Mouse (Mus musculus) embryonic facial prominence, embryonic 14.5 days (tissue): ENCODE results near the gene Gm13278. TPM values are rescaled to one million over a fixed set of nuclear protein-coding genes. Genes with fewer than 3 reads are reported as not detected.
A peak's percentile ranks its signal among the peaks of the same experiment; 100 is the strongest.
"Not testable (repeated sequence)": the region's sequence is repeated elsewhere in the genome, so short reads cannot be mapped to it uniquely, and the experiment has no call there.

Experiments used
- ATAC-seq: fragments of 200-750 bp; cut with Nextera tagmentation; 2 replicates; pipeline ENCODE4 v1.8.0; 2017; ENCODE audit warnings: low read depth, moderate number of reproducible peaks, moderate TSS enrichment
- DNase-seq: peaks from one replicate; pipeline ENCODE4 v3.0.0-alpha.2; 2015; ENCODE audit warnings: low spot score
- H3K27ac ChIP-seq: fragments of 300-500 bp; sonication (generic); replicated peaks from 2 replicates; pipeline ENCODE4 v1.5.1; 2014; ENCODE audit warnings: low read depth, mild to moderate bottlenecking, low read length, moderate library complexity
- H3K27me3 ChIP-seq: fragments of 300-500 bp; sonication (generic); replicated peaks from 2 replicates; pipeline ENCODE4 v1.6.1; 2014; ENCODE audit warnings: low read length; ENCODE audit not compliant: control insufficient read depth, insufficient read depth
- H3K36me3 ChIP-seq: fragments of 300-500 bp; sonication (generic); 2 replicates; pipeline ENCODE4 v1.6.1; 2014; ENCODE audit warnings: low read length, mixed read lengths; ENCODE audit not compliant: control insufficient read depth, insufficient read depth
- H3K4me1 ChIP-seq: fragments of 300-500 bp; sonication (generic); 2 replicates; pipeline ENCODE4 v1.6.1; 2014; ENCODE audit warnings: antibody characterized with exemption, low read length; ENCODE audit not compliant: control insufficient read depth, insufficient read depth
- H3K4me2 ChIP-seq: fragments of 300-500 bp; sonication (generic); 2 replicates; pipeline ENCODE4 v1.6.1; 2014; ENCODE audit warnings: low read depth, mild to moderate bottlenecking, low read length, moderate library complexity, mixed read lengths
- H3K4me3 ChIP-seq: fragments of 300-500 bp; sonication (generic); 2 replicates; pipeline ENCODE4 v1.5.1; 2014; ENCODE audit warnings: low read depth, mild to moderate bottlenecking, low read length
- H3K9ac ChIP-seq: fragments of 300-500 bp; sonication (generic); 2 replicates; pipeline ENCODE4 v1.6.1; 2014; ENCODE audit warnings: low read depth, mild to moderate bottlenecking, low read length, moderate library complexity, mixed read lengths
- H3K9me3 ChIP-seq: fragments of 300-500 bp; sonication (generic); 2 replicates; pipeline ENCODE4 v1.6.1; 2016; ENCODE audit warnings: low read length; ENCODE audit not compliant: control insufficient read depth
- WGBS: fragments of 180-500 bp; shearing (Covaris S2); extraction: QIAGEN DNeasy Blood & Tissue Kit; methylation state at CpG from one replicate; pipeline ENCODE4 v1.1.7; 2014; 5-methylcytosine and 5-hydroxymethylcytosine counted together
- polyA plus RNA-seq: library from polyadenylated mRNA; unstranded; fragments of >200 nt; fragmentation: Nextera tagmentation; extraction: Ambion mirVana; gene quantifications from 2 replicates; pipeline ENCODE4 v1.2.1, GENCODE M21; 2014

Gene Gm13278
- polyA plus RNA-seq, 1 experiment from 2014 or later: not detected

DNA sequence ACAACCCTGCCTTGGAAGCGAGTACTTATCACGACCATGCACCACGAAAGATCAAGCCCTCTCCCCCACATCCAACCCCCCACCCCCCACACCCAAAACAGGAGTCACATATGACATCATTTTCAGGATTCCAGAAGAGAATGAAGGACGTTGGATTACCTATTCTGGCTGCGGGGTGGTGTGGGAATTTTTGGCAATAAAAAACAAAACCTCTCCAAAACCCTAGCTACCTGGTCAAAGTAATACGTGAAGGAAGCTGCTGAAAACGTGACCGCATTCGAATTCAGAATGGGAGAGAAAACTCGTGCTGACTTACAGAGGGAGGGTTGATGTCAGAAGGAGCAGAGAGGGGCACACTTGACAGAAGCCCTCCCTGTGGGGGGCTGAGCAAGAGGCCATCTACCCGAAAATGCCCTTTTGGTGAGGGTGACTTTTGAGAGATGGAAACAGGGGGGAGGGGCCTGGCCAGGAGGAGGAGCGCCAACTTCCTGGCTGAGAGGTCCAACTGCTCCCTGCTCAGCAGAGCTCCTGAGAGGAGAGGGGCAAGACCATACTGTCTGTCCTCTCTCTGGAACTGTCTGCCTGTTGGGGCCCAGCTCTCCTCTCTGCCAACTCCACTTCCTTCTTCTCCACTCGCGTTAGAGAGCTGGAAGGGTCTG, 31.6 kb upstream of the Gm13278 start, which contains the start of gene Gm13283:
Gene Gm13283, plus strand, starts transcription at position 510 of the 659 bp plus-strand sequence.
- WGBS: 24% methylated on average over 8 of the region's 14 CpGs
- H3K4me1 ChIP-seq, H3K9me3 ChIP-seq, H3K27me3 ChIP-seq, H3K36me3 ChIP-seq, DNase-seq, ATAC-seq: not testable (repeated sequence)
- Histone ChIP-seq H3K4me2 (peak within 1 kb of the TSS; percentile 51), H3K4me3 (peak within 1 kb of the TSS; percentile 34), H3K9ac (peak within 1 kb of the TSS; percentile 53; the same call in 1 of the 2 replicates), H3K27ac (peak within 1 kb of the TSS; percentile 39; the same call in 1 of the 2 replicates)

DNA sequence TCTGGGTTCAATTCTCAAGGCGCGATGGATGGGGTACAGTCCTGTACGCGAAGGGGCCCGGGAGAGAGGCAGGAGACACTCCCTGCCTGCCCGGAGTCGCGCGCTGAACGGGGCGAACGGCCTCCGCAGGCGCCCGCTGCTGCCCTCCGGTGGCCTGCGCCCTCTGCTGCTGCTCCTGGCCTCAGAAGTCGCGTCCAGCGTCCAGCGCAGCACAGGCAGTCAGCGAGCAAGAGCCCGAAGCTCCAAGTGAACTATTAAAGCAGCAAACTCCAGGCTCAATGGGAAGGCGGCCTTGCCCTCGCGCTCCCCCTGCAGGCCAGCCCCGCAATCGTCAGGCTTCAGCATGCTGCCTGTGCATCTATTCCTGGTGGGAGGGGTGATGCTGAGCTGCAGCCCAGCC, 30.9 kb upstream of the Gm13278 start:
- ATAC-seq: not testable (repeated sequence)
- peak overlapping the region; percentile 39; the same call in 1 of the 2 replicates for H3K27ac ChIP-seq

DNA sequence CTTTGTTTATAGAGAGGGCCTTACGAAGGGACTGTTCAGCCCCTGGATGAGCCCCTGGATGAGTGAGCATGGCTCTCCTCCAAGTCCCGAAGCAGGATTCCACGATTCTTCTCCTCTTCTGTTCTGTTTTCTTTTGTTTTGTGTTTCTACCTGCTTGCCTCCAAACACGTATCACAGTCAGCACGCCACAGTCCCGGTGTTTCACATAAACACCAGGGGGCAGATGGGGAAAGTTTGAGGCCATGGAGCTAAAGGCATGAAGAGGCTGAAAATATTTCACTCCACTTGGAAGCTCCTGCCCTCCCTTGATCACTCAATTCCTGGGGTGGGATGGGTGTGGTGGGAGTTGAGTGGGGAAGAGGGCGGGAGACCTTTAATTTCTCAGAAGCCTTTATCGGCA, 29.6 kb upstream of the Gm13278 start:
- not testable (repeated sequence) for H3K9me3 ChIP-seq, H3K4me2 ChIP-seq, H3K4me3 ChIP-seq, DNase-seq, H3K27ac ChIP-seq, H3K4me1 ChIP-seq, ATAC-seq, H3K36me3 ChIP-seq, H3K9ac ChIP-seq, H3K27me3 ChIP-seq
- 62% methylated on average over 6 of the region's 8 CpGs for WGBS

More for the DNA sequence above, 30.9 kb upstream of the Gm13278 start:
- not testable (repeated sequence) for H3K9me3 ChIP-seq, H3K4me1 ChIP-seq, H3K36me3 ChIP-seq, H3K27me3 ChIP-seq
- Histone ChIP-seq H3K9ac (peak overlapping the region; percentile 53; the same call in 1 of the 2 replicates), H3K4me2 (peak overlapping the region; percentile 51), H3K4me3 (peak overlapping the region; percentile 34)
- 0% methylated on average over 10 of the region's 28 CpGs for WGBS
- peak; percentile 92 for DNase-seq

DNA sequence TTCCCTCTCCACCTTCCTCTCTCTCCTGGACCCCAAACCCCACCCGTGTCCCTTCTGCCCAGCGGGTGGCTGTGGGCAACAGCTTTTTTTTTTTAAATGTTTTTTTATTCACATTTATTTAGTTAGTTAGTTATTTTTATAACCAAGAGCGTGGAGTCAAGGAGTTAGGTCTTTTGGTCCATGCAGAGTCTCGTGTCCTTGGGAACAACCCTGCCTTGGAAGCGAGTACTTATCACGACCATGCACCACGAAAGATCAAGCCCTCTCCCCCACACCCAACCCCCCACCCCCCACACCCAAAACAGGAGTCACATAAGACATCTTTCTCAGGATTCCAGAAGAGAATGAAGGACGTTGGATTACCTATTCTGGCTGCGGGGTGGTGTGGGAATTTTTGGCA, 29.0 kb upstream of the Gm13278 start:
- not testable (repeated sequence) for H3K9ac ChIP-seq, DNase-seq, H3K4me1 ChIP-seq, ATAC-seq, H3K4me3 ChIP-seq, H3K36me3 ChIP-seq, H3K27ac ChIP-seq, H3K27me3 ChIP-seq, H3K9me3 ChIP-seq, H3K4me2 ChIP-seq
- 58% methylated on average over 9 of the region's 9 CpGs for WGBS

- Histone ChIP-seq H3K4me3 (peak overlapping the region; percentile 35), H3K4me2 (peak overlapping the region; percentile 49), H3K27ac (peak overlapping the region; percentile 52; the same call in 1 of the 2 replicates), H3K9ac (peak overlapping the region; percentile 53; the same call in 1 of the 2 replicates)
- H3K4me1 ChIP-seq, H3K27me3 ChIP-seq, H3K36me3 ChIP-seq, ATAC-seq, H3K9me3 ChIP-seq: not testable (repeated sequence)
- WGBS: 6% methylated on average over 12 of the region's 42 CpGs
- peak; percentile 85 for DNase-seq
Observed at GRCm38 (mm10) chr4:88763384-88764018, 27.8 kb upstream of the Gm13278 start.

DNA sequence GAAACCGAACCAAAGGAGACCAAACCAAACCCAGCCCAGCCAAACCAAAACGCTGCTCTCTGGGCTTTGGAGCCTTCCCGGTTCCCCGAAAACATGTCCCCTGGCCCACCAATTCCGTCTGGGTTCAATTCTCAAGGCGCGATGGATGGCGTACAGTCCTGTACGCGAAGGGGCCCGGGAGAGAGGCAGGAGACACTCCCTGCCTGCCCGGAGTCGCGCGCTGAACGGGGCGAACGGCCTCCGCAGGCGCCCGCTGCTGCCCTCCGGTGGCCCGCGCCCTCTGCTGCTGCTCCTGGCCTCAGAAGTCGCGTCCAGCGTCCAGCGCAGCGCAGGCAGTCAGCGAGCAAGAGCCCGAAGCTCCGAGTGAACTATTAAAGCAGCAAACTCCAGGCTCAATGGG, 17.8 kb upstream of the Gm13278 start, which contains the start of gene Gm13290:
Gene Gm13290, plus strand, starts transcription at position 301 of the 400 bp plus-strand sequence.
- not testable (repeated sequence) for H3K27ac ChIP-seq, H3K4me3 ChIP-seq, ATAC-seq, DNase-seq, H3K9ac ChIP-seq, H3K36me3 ChIP-seq, H3K4me1 ChIP-seq, H3K9me3 ChIP-seq, H3K4me2 ChIP-seq, H3K27me3 ChIP-seq
- WGBS: no CpG with 5 or more reads among the region's 32 CpGs

DNA sequence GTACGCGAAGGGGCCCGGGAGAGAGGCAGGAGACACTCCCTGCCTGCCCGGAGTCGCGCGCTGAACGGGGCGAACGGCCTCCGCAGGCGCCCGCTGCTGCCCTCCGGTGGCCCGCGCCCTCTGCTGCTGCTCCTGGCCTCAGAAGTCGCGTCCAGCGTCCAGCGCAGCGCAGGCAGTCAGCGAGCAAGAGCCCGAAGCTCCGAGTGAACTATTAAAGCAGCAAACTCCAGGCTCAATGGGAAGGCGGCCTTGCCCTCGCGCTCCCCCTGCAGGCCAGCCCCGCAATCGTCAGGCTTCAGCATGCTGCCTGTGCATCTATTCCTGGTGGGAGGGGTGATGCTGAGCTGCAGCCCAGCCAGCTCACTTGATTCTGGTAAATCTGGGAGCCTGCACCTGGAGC, 14.7 kb upstream of the Gm13278 start, which contains the start of gene Gm13289:
Gene Gm13289, plus strand, starts transcription at position 301 of the 400 bp plus-strand sequence.
- H3K27me3 ChIP-seq, DNase-seq, H3K4me1 ChIP-seq, H3K4me3 ChIP-seq, H3K4me2 ChIP-seq, H3K36me3 ChIP-seq, H3K27ac ChIP-seq, ATAC-seq, H3K9me3 ChIP-seq, H3K9ac ChIP-seq: not testable (repeated sequence)
- no CpG with 5 or more reads among the region's 29 CpGs for WGBS

DNA sequence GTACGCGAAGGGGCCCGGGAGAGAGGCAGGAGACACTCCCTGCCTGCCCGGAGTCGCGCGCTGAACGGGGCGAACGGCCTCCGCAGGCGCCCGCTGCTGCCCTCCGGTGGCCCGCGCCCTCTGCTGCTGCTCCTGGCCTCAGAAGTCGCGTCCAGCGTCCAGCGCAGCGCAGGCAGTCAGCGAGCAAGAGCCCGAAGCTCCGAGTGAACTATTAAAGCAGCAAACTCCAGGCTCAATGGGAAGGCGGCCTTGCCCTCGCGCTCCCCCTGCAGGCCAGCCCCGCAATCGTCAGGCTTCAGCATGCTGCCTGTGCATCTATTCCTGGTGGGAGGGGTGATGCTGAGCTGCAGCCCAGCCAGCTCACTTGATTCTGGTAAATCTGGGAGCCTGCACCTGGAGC, 11.8 kb upstream of the Gm13278 start, which contains the start of gene Gm13272:
Gene Gm13272, plus strand, starts transcription at position 301 of the 400 bp plus-strand sequence.
- H3K27ac ChIP-seq, H3K4me2 ChIP-seq, H3K4me1 ChIP-seq, DNase-seq, H3K9me3 ChIP-seq, H3K9ac ChIP-seq, H3K27me3 ChIP-seq, H3K36me3 ChIP-seq, H3K4me3 ChIP-seq, ATAC-seq: not testable (repeated sequence)
- no CpG with 5 or more reads among the region's 29 CpGs for WGBS
